Mouse (Mus musculus) liver, postnatal 0 days (tissue): Measurements from ENCODE around the gene Filip1l. TPM values are rescaled to one million over a fixed set of nuclear protein-coding genes. Genes with fewer than 3 reads are reported as not detected.

Source experiments
- ATAC-seq: fragments of 200-750 bp; cut with Nextera tagmentation; 2 replicates; pipeline ENCODE4 v1.8.0; 2017; ENCODE audit warnings: mild to moderate bottlenecking, moderate library complexity
- DNase-seq: peaks from one replicate; pipeline ENCODE4 v3.0.0-alpha.2; 2016
- H3K27ac ChIP-seq: fragments of 300-500 bp; sonication (generic); 2 replicates; pipeline ENCODE4 v1.5.1; 2014; ENCODE audit warnings: antibody characterized with exemption, moderate library complexity, mild to moderate bottlenecking, low read depth
- H3K27me3 ChIP-seq: fragments of 300-500 bp; sonication (generic); 2 replicates; pipeline ENCODE4 v1.6.1; 2014; ENCODE audit warnings: low read length, control low read depth, mixed read lengths; ENCODE audit not compliant: insufficient read depth
- H3K36me3 ChIP-seq: fragments of 300-500 bp; sonication (generic); replicated peaks from 2 replicates; pipeline ENCODE4 v1.6.1; 2014; ENCODE audit warnings: mild to moderate bottlenecking, control low read depth, low read length, moderate library complexity, mixed read lengths; ENCODE audit not compliant: insufficient read depth
- H3K4me1 ChIP-seq: fragments of 300-500 bp; sonication (generic); 2 replicates; pipeline ENCODE4 v1.6.1; 2014; ENCODE audit warnings: antibody characterized with exemption, mild to moderate bottlenecking, control low read depth; ENCODE audit not compliant: insufficient read depth
- H3K4me2 ChIP-seq: fragments of 300-500 bp; sonication (generic); 2 replicates; pipeline ENCODE4 v1.6.1; 2014; ENCODE audit warnings: low read depth, mild to moderate bottlenecking, low read length, moderate library complexity, mixed read lengths
- H3K4me3 ChIP-seq: fragments of 300-500 bp; sonication (generic); 2 replicates; pipeline ENCODE4 v1.5.1; 2014; ENCODE audit warnings: low read depth, low read length
- H3K9ac ChIP-seq: fragments of 300-500 bp; sonication (generic); replicated peaks from 2 replicates; pipeline ENCODE4 v1.6.1; 2014; ENCODE audit warnings: mild to moderate bottlenecking, moderate library complexity
- H3K9me3 ChIP-seq: fragments of 300-500 bp; sonication (generic); 2 replicates; pipeline ENCODE4 v1.6.1; 2016; ENCODE audit warnings: mild to moderate bottlenecking, control low read depth, low read length, mixed read lengths
- CTCF ChIP-seq: sonication (generic); IDR thresholded peaks from 2 replicates; pipeline ENCODE4 v1.5.1; 2016; ENCODE audit warnings: antibody characterized with exemption, low read depth
- EP300 ChIP-seq: IDR thresholded peaks from 2 replicates; pipeline ENCODE4 v1.6.1; 2016; ENCODE audit warnings: antibody characterized with exemption, low read depth, mild to moderate bottlenecking
- WGBS: fragments of 180-500 bp; shearing (Covaris S2); extraction: QIAGEN DNeasy Blood & Tissue Kit; methylation state at CpG from one replicate; pipeline ENCODE4 v1.1.7; 2014; ENCODE audit not compliant: insufficient replicate concordance; 5-methylcytosine and 5-hydroxymethylcytosine counted together
- polyA plus RNA-seq: library from polyadenylated mRNA; unstranded; fragments of >200 nt; fragmentation: Nextera tagmentation; extraction: Ambion mirVana; gene quantifications from 2 replicates; pipeline ENCODE4 v1.2.1, GENCODE M21; 2015

The Filip1l gene
- polyA plus RNA-seq, 1 experiment from 2014 or later: 6.2 TPM

DNA sequence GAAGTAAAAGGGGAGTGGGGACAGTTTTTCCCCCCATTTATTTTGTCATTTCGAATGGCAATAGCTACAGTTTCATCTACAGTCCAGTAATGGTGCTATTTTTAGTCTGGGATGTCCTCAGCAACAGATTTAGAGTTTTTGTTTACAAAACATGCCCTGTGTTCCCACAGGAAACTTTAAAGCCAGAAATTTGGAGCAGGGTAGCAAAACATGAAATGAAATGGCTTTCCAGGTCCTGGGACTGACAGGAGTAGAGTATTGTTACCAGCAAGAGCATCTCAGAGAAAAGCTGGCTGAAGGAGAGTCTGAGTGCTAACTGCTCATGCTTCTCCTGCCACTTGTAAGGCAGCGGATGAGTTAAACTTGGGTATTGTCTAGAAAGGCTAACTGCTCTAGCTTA lies 22.8 kb upstream of the Filip1l start:
- H3K9ac ChIP-seq: no peak overlapping the region
- DNase-seq (no peak), ATAC-seq (no peak)
- no peaks in the 10 kb centered on the region for H3K9me3 ChIP-seq
- no peaks in the 10 kb centered on the region for H3K36me3 ChIP-seq
- H3K4me1 ChIP-seq: no peaks in the 10 kb centered on the region
- no peak overlapping the region for H3K4me2 ChIP-seq
- 78% methylated on average over 2 of the region's 2 CpGs for WGBS
- H3K27me3 ChIP-seq: no peaks in the 10 kb centered on the region
- no peak overlapping the region for H3K27ac ChIP-seq
- no peak for TF ChIP-seq EP300
- TF ChIP-seq CTCF: no peak
- H3K4me3 ChIP-seq: no peak overlapping the region

DNA sequence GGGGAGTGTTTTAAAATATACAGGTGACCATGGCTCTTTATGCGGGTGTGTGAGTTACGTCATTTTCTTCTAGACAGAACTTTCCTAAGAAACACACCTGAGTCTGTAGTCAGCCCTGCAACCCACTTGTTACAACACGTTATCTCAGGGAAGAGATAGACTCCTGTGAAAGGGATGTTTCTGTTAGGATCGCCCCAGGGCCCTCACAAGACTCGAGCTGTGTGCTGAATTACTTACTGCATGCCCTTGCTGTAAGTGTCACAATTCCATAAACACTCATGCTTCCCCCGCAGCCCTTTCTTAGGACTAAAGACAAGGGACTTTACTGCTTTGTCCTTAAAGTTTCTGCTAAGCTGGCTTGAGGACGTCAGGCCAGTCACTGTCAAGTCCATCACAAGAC lies 20.6 kb upstream of the Filip1l start:
- DNase-seq (no peak), ATAC-seq (no peak)
- Histone ChIP-seq H3K27me3 (no peaks in the 10 kb centered on the region), H3K9me3 (no peaks in the 10 kb centered on the region), H3K4me2 (no peak overlapping the region), H3K4me1 (no peaks in the 10 kb centered on the region), H3K9ac (no peak overlapping the region), H3K4me3 (no peak overlapping the region), H3K27ac (no peak overlapping the region), H3K36me3 (no peaks in the 10 kb centered on the region)
- TF ChIP-seq EP300: no peak
- no peak for TF ChIP-seq CTCF
- 71% methylated on average over 7 of the region's 7 CpGs for WGBS

DNA sequence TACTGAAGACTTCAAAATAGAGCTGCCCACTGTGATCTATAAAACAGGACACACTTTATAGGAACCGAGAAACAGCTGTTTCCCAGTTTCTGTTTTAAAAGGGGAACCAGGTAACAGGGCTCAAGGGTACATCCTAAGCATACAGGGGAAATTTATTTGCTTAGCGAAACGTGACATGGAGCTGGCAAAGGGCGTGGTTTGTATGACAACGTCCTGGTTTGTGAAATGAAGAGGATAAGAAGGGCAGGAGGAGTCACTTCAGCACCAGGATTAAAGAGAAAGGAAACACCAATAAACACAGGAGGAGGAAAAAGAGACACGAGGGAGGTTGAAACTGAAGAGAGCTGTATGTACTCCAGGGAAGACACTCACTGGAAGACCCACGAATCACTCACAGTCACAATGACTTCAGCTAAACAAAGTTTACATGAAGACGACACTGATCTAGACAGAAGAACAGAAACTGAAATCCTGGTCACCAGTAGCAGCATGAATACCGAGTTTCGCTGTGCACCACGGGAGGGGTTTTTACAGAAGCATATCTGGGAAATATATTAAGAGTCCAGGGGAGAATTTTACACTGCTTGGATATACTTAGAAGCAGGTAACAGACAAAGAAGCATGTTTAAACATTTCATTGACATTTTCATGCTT lies 16.0 kb upstream of the Filip1l start:
- H3K4me3 ChIP-seq: no peak overlapping the region
- H3K27me3 ChIP-seq: no peaks in the 10 kb centered on the region
- 36% methylated on average over 11 of the region's 11 CpGs for WGBS
- ATAC-seq (peak; percentile 68), DNase-seq (peak; percentile 22)
- no peak overlapping the region for H3K9ac ChIP-seq
- no peaks in the 10 kb centered on the region for H3K36me3 ChIP-seq
- H3K4me1 ChIP-seq: peaks cover 12% of the 10 kb centered on the region; the same call in 1 of the 2 replicates
- H3K9me3 ChIP-seq: no peaks in the 10 kb centered on the region
- H3K27ac ChIP-seq: peak overlapping the region; percentile 71
- TF ChIP-seq CTCF: no peak
- TF ChIP-seq EP300: no peak
- peak overlapping the region; percentile 40 for H3K4me2 ChIP-seq

DNA sequence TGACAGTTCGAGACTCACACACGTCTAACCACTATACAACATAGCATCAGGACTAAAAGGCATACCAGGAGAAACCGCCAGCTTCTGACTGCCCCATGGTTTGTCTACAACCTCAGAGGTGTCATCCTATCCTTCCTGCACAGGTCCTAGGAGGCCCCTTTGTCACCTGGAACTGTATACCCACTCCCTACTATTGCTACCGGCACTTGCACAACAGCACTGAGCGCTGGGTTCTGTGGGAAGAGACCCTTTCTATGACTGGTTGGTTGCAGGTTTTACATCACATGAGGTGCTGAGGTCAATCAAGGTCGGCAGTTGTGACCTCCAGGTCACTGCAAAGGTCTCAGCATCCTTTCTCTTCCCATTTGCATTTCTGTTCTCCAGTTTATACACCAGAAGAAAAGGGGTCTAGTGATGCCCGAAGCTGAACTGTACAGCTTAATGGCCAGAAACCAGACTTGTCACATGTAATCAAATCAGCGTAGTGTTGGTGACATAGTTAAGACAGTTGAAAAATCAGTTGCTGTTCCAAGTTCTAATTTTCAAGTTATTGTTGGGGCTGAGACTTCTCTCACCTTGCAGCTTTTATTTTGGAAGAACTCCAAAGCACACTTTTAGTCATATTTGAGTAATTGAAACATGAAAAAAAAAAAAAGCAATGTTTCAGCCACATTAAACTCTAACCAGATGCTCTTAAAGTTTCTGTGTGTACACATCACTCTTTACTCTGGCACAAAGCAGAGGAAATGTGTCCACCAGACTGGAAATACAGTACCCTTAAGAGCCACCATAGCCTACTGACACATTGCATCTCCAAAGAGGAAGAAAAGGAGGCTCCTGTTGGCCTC lies 12.9 kb upstream of the Filip1l start:
- H3K27me3 ChIP-seq: no peaks in the 10 kb centered on the region
- 81% methylated on average over 8 of the region's 8 CpGs for WGBS
- TF ChIP-seq CTCF (no peak), EP300 (no peak)

DNA sequence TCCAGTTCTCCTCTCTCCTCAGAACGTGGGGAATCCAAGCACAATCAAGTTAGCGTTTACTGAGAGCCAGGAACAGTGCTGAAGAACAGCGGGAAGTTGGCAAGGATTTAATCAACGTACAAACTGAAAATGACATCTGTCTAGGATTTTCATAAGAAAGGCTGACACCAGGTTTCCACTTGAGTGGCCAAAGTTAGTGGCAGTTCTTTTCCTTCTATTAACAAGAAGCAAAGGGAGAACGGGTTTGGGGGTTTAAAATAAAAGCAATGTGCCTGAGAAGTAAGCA lies 12.3 kb upstream of the Filip1l start:
- no peaks in the 10 kb centered on the region for H3K36me3 ChIP-seq
- no peaks in the 10 kb centered on the region for H3K27me3 ChIP-seq
- no peak overlapping the region for H3K4me2 ChIP-seq
- no peak overlapping the region for H3K4me3 ChIP-seq
- H3K9me3 ChIP-seq: no peaks in the 10 kb centered on the region
- ATAC-seq (no peak), DNase-seq (no peak)
- H3K27ac ChIP-seq: no peak overlapping the region
- 69% methylated on average over 5 of the region's 5 CpGs for WGBS
- H3K9ac ChIP-seq: no peak overlapping the region
- TF ChIP-seq CTCF (no peak), EP300 (no peak)
- peaks cover 12% of the 10 kb centered on the region; the same call in 1 of the 2 replicates for H3K4me1 ChIP-seq

More for the DNA sequence above, 12.9 kb upstream of the Filip1l start:
- Histone ChIP-seq H3K9ac (no peak overlapping the region), H3K9me3 (no peaks in the 10 kb centered on the region), H3K36me3 (no peaks in the 10 kb centered on the region), H3K27ac (no peak overlapping the region), H3K4me3 (no peak overlapping the region), H3K4me2 (no peak overlapping the region), H3K4me1 (peaks cover 12% of the 10 kb centered on the region; the same call in 1 of the 2 replicates)
- no peak for DNase-seq
- no peak for ATAC-seq

DNA sequence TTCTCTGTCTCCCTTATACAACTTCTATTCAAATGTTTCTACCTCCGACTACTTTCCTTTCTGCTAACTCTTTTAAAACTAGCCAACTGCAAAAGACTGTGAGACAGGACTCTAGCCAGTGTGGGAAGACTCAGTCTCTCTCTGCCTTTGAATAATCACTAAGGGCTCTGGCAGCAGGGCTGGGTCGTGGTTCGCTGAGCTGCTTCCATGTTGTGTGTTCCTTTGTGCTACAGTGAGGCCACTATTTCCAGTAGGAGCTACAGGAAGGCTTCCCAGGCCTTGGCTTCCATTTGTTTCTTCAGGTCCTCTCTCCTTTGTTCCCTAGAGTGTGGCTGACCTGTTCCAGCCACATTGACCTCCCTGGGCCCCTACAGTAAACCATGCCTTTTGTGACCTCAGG lies 6.6 kb upstream of the Filip1l start:
- 78% methylated on average over 3 of the region's 3 CpGs for WGBS
- Histone ChIP-seq H3K4me1 (no peaks in the 10 kb centered on the region), H3K27ac (no peak overlapping the region), H3K4me2 (no peak overlapping the region), H3K9ac (no peak overlapping the region), H3K36me3 (no peaks in the 10 kb centered on the region), H3K4me3 (no peak overlapping the region), H3K27me3 (no peaks in the 10 kb centered on the region), H3K9me3 (no peaks in the 10 kb centered on the region)
- ATAC-seq (no peak), DNase-seq (no peak)
- no peak for TF ChIP-seq CTCF
- no peak for TF ChIP-seq EP300
